Mouse (Mus musculus): Measurements from ENCODE around the gene Rab44.

The Rab44 gene

GRCm38 (mm10) chr17:29135066-29135465 lies 21.1 kb downstream of the Rab44 start:
- H3K36me3 ChIP-seq (ENCODE audit: control insufficient read depth, insufficient read depth, low read length, poor library complexity, severe bottlenecking): no peaks in the 10 kb centered on the region
- DNase-seq (ENCODE audit: low read depth, low spot score): no peak
- no peaks in the 10 kb centered on the region for H3K27me3 ChIP-seq (ENCODE audit: control insufficient read depth, insufficient read depth, low read length, poor library complexity, severe bottlenecking)

GRCm38 (mm10) chr17:29136236-29136635 lies 22.3 kb downstream of the Rab44 start:
- no peaks in the 10 kb centered on the region for H3K36me3 ChIP-seq (ENCODE audit: control insufficient read depth, insufficient read depth, low read length, poor library complexity, severe bottlenecking)
- no peak for DNase-seq (ENCODE audit: low read depth, low spot score)
- H3K27me3 ChIP-seq (ENCODE audit: control insufficient read depth, insufficient read depth, low read length, poor library complexity, severe bottlenecking): no peaks in the 10 kb centered on the region

GRCm38 (mm10) chr17:29137906-29138305 lies 24.0 kb downstream of the Rab44 start:
- Histone ChIP-seq H3K36me3 (ENCODE audit: control insufficient read depth, insufficient read depth, low read length, poor library complexity, severe bottlenecking) (no peaks in the 10 kb centered on the region), H3K27me3 (ENCODE audit: control insufficient read depth, insufficient read depth, low read length, poor library complexity, severe bottlenecking) (no peaks in the 10 kb centered on the region)
- DNase-seq (ENCODE audit: low read depth, low spot score): no peak

GRCm38 (mm10) chr17:29141577-29141976 lies 27.6 kb downstream of the Rab44 start:
- DNase-seq (ENCODE audit: low read depth, low spot score): no peak
- Histone ChIP-seq H3K27me3 (ENCODE audit: control insufficient read depth, insufficient read depth, low read length, poor library complexity, severe bottlenecking) (no peaks in the 10 kb centered on the region), H3K36me3 (ENCODE audit: control insufficient read depth, insufficient read depth, low read length, poor library complexity, severe bottlenecking) (no peaks in the 10 kb centered on the region)

GRCm38 (mm10) chr17:29143266-29143665 lies 29.3 kb downstream of the Rab44 start:
- Histone ChIP-seq H3K27me3 (ENCODE audit: control insufficient read depth, insufficient read depth, low read length, poor library complexity, severe bottlenecking) (no peaks in the 10 kb centered on the region), H3K36me3 (ENCODE audit: control insufficient read depth, insufficient read depth, low read length, poor library complexity, severe bottlenecking) (no peaks in the 10 kb centered on the region)
- DNase-seq (ENCODE audit: low read depth, low spot score): peak; percentile 67

GRCm38 (mm10) chr17:29145101-29145500 lies 31.2 kb downstream of the Rab44 start:
- no peaks in the 10 kb centered on the region for H3K36me3 ChIP-seq (ENCODE audit: control insufficient read depth, insufficient read depth, low read length, poor library complexity, severe bottlenecking)
- DNase-seq (ENCODE audit: low read depth, low spot score): peak; percentile 82
- no peaks in the 10 kb centered on the region for H3K27me3 ChIP-seq (ENCODE audit: control insufficient read depth, insufficient read depth, low read length, poor library complexity, severe bottlenecking)

GRCm38 (mm10) chr17:29147273-29147672 lies 33.3 kb downstream of the Rab44 start:
- no peaks in the 10 kb centered on the region for H3K36me3 ChIP-seq (ENCODE audit: control insufficient read depth, insufficient read depth, low read length, poor library complexity, severe bottlenecking)
- H3K27me3 ChIP-seq (ENCODE audit: control insufficient read depth, insufficient read depth, low read length, poor library complexity, severe bottlenecking): no peaks in the 10 kb centered on the region
- DNase-seq (ENCODE audit: low read depth, low spot score): no peak

GRCm38 (mm10) chr17:29147773-29148172 lies 33.8 kb downstream of the Rab44 start:
- DNase-seq (ENCODE audit: low read depth, low spot score): no peak
- H3K27me3 ChIP-seq (ENCODE audit: control insufficient read depth, insufficient read depth, low read length, poor library complexity, severe bottlenecking): no peaks in the 10 kb centered on the region
- no peaks in the 10 kb centered on the region for H3K36me3 ChIP-seq (ENCODE audit: control insufficient read depth, insufficient read depth, low read length, poor library complexity, severe bottlenecking)

- no peaks in the 10 kb centered on the region for H3K36me3 ChIP-seq (ENCODE audit: control insufficient read depth, insufficient read depth, low read length, poor library complexity, severe bottlenecking)
- no peak for DNase-seq (ENCODE audit: low read depth, low spot score)
- H3K27me3 ChIP-seq (ENCODE audit: control insufficient read depth, insufficient read depth, low read length, poor library complexity, severe bottlenecking): no peaks in the 10 kb centered on the region
These were observed 35.8 kb downstream of the Rab44 start for GRCm38 (mm10) chr17:29149766-29150165.

- H3K27me3 ChIP-seq (ENCODE audit: control insufficient read depth, insufficient read depth, low read length, poor library complexity, severe bottlenecking): no peaks in the 10 kb centered on the region
- no peaks in the 10 kb centered on the region for H3K36me3 ChIP-seq (ENCODE audit: control insufficient read depth, insufficient read depth, low read length, poor library complexity, severe bottlenecking)
- peak; percentile 50 for DNase-seq (ENCODE audit: low read depth, low spot score)
These were observed 38.6 kb downstream of the Rab44 start for GRCm38 (mm10) chr17:29152547-29152946.

GRCm38 (mm10) chr17:29154247-29154646 lies 40.3 kb downstream of the Rab44 start:
- H3K36me3 ChIP-seq (ENCODE audit: control insufficient read depth, insufficient read depth, low read length, poor library complexity, severe bottlenecking): no peaks in the 10 kb centered on the region
- DNase-seq (ENCODE audit: low read depth, low spot score): no peak
- H3K27me3 ChIP-seq (ENCODE audit: control insufficient read depth, insufficient read depth, low read length, poor library complexity, severe bottlenecking): no peaks in the 10 kb centered on the region

GRCm38 (mm10) chr17:29155355-29156135 lies 41.6 kb downstream of the Rab44 start:
- H3K36me3 ChIP-seq (ENCODE audit: control insufficient read depth, insufficient read depth, low read length, poor library complexity, severe bottlenecking): no peaks in the 10 kb centered on the region; the same call in 1 of the 2 replicates
- no peaks in the 10 kb centered on the region for H3K27me3 ChIP-seq (ENCODE audit: control insufficient read depth, insufficient read depth, low read length, poor library complexity, severe bottlenecking)
- DNase-seq (ENCODE audit: low read depth, low spot score): no peak

GRCm38 (mm10) chr17:29156396-29156795 lies 42.5 kb downstream of the Rab44 start:
- H3K27me3 ChIP-seq (ENCODE audit: control insufficient read depth, insufficient read depth, low read length, poor library complexity, severe bottlenecking): no peaks in the 10 kb centered on the region
- no peaks in the 10 kb centered on the region; the same call in 1 of the 2 replicates for H3K36me3 ChIP-seq (ENCODE audit: control insufficient read depth, insufficient read depth, low read length, poor library complexity, severe bottlenecking)
- no peak for DNase-seq (ENCODE audit: low read depth, low spot score)

- no peaks in the 10 kb centered on the region for H3K27me3 ChIP-seq (ENCODE audit: control insufficient read depth, insufficient read depth, low read length, poor library complexity, severe bottlenecking)
- no peaks in the 10 kb centered on the region; the same call in 1 of the 2 replicates for H3K36me3 ChIP-seq (ENCODE audit: control insufficient read depth, insufficient read depth, low read length, poor library complexity, severe bottlenecking)
- no peak for DNase-seq (ENCODE audit: low read depth, low spot score)
These were observed 42.9 kb downstream of the Rab44 start for GRCm38 (mm10) chr17:29156866-29157265.

- Histone ChIP-seq H3K36me3 (ENCODE audit: control insufficient read depth, insufficient read depth, low read length, poor library complexity, severe bottlenecking) (no peaks in the 10 kb centered on the region; the same call in 1 of the 2 replicates), H3K27me3 (ENCODE audit: control insufficient read depth, insufficient read depth, low read length, poor library complexity, severe bottlenecking) (no peaks in the 10 kb centered on the region)
- no peak for DNase-seq (ENCODE audit: low read depth, low spot score)
These were observed 45.0 kb downstream of the Rab44 start for GRCm38 (mm10) chr17:29158899-29159298.

GRCm38 (mm10) chr17:29159320-29159719 lies 45.4 kb downstream of the Rab44 start:
- no peaks in the 10 kb centered on the region for H3K27me3 ChIP-seq (ENCODE audit: control insufficient read depth, insufficient read depth, low read length, poor library complexity, severe bottlenecking)
- DNase-seq (ENCODE audit: low read depth, low spot score): no peak

More at GRCm38 (mm10) chr17:29159320-29159719, 45.4 kb downstream of the Rab44 start:
- H3K36me3 ChIP-seq (ENCODE audit: control insufficient read depth, insufficient read depth, low read length, poor library complexity, severe bottlenecking): no peaks in the 10 kb centered on the region; the same call in 1 of the 2 replicates
